Mouse (Mus musculus) neural tube, embryonic 13.5 days (tissue): ENCODE measurements around the gene Tspan9. TPM values are rescaled to one million over a fixed set of nuclear protein-coding genes. Genes with fewer than 3 reads are reported as not detected.

Source experiments
- ATAC-seq: fragments of 200-750 bp; cut with Nextera tagmentation; 2 replicates; pipeline ENCODE4 v1.8.0; 2017; ENCODE audit warnings: low read depth, mild to moderate bottlenecking, moderate TSS enrichment, moderate library complexity
- H3K27ac ChIP-seq: fragments of 300-500 bp; sonication (generic); replicated peaks from 2 replicates; pipeline ENCODE4 v1.5.1; 2015; ENCODE audit warnings: moderate library complexity, mild to moderate bottlenecking, inconsistent platforms
- H3K27me3 ChIP-seq: fragments of 300-500 bp; sonication (generic); 2 replicates; pipeline ENCODE4 v1.6.1; 2015; ENCODE audit warnings: mild to moderate bottlenecking, inconsistent platforms
- H3K36me3 ChIP-seq: fragments of 300-500 bp; sonication (generic); 2 replicates; pipeline ENCODE4 v1.6.1; 2015; ENCODE audit warnings: mild to moderate bottlenecking, inconsistent platforms
- H3K4me1 ChIP-seq: fragments of 300-500 bp; sonication (generic); replicated peaks from 2 replicates; pipeline ENCODE4 v1.6.1; 2015; ENCODE audit warnings: inconsistent platforms
- H3K4me2 ChIP-seq: fragments of 300-500 bp; sonication (generic); 2 replicates; pipeline ENCODE4 v1.6.1; 2015; ENCODE audit warnings: inconsistent platforms, mild to moderate bottlenecking, moderate library complexity
- H3K4me3 ChIP-seq: fragments of 300-500 bp; sonication (generic); 2 replicates; pipeline ENCODE4 v1.5.1; 2015; ENCODE audit warnings: mild to moderate bottlenecking, inconsistent platforms
- H3K9ac ChIP-seq: fragments of 300-500 bp; sonication (generic); 2 replicates; pipeline ENCODE4 v1.6.1; 2015; ENCODE audit warnings: moderate library complexity, mild to moderate bottlenecking, inconsistent platforms
- H3K9me3 ChIP-seq: fragments of 300-500 bp; sonication (generic); 2 replicates; pipeline ENCODE4 v1.6.1; 2016; ENCODE audit warnings: inconsistent platforms
- WGBS: fragments of 180-500 bp; shearing (Covaris S2); methylation state at CpG from one replicate; pipeline ENCODE4 v1.1.7; 2015; 5-methylcytosine and 5-hydroxymethylcytosine counted together
- polyA plus RNA-seq: library from polyadenylated mRNA; unstranded; fragments of >200 nt; fragmentation: Nextera tagmentation; extraction: Ambion mirVana; gene quantifications from 2 replicates; pipeline ENCODE4 v1.2.1, GENCODE M21; 2015

Gene Tspan9
- polyA plus RNA-seq: 38.5 and 43.5 TPM in 2 replicates

DNA sequence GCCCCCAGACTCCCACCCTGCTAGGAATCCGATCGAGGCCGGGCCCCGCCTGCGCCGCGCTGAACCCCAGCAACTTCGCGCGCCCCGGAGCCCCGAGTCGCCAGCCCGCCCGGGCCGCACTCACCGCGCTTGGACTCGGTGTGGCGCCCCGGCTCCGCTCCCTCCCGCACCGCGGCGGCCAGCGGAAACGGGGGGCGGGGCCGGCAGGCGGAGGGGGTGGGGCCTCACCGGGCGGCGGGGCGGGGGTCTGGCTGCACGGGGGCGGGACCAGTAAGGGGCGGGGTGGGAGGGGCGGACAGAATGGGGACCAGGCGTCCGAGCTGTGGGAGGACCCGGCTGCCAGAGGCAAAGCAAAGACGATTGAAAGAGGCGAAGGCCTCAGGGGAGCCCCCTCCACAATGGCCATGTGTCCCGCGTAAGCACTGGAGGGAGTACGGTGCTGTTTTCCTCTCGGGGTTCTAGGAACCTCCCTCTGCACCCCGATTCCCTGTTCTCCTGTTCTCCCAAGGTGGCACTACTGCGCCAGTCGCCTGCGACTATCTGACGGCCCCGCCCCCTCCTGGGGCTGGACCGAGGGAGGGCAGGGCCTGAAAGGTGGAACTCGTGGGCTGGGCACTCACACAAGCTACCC lies at the start of gene Tspan9:
TSS of gene Tspan9 (minus strand) at position 205 of the 631 bp plus-strand sequence.
- peaks cover 12% of the 10 kb centered on the region; the same call in 1 of the 2 replicates for H3K27me3 ChIP-seq
- peak within 1 kb of the TSS; percentile 82 for H3K9ac ChIP-seq
- H3K36me3 ChIP-seq: no peaks in the 10 kb centered on the region
- H3K4me1 ChIP-seq: peaks cover 28% of the 10 kb centered on the region
- no peaks in the 10 kb centered on the region for H3K9me3 ChIP-seq
- peak; percentile 85 for ATAC-seq
- under 1% methylated on average over 56 of the region's 56 CpGs for WGBS
- peak within 1 kb of the TSS; percentile 90 for H3K4me2 ChIP-seq
- H3K4me3 ChIP-seq: peak within 1 kb of the TSS; percentile 68
- H3K27ac ChIP-seq: peak within 1 kb of the TSS; percentile 61

DNA sequence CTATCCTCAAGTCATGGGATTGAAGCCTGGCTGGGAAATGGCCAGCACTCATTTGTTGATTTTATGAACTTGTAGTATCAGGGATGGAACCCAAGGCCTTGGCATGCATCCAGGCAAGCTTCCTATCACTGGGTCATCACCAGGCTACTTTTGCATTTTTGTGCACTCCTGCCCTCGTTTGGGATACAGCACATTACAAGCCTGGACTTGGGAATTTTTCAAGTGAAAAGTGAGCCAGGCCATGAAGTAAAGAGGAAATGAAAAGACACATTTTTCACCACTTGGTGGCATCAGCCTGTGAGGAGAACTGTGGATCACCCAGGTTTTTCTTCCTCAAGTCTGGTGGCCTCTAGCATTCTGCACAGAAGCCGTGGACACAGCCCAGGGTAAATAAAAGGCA lies 40.1 kb upstream of the Tspan9 start:
- H3K27ac ChIP-seq: no peak overlapping the region
- 64% methylated on average over 2 of the region's 2 CpGs for WGBS
- no peak overlapping the region for H3K9ac ChIP-seq
- no peak overlapping the region for H3K4me2 ChIP-seq
- no peaks in the 10 kb centered on the region for H3K27me3 ChIP-seq
- no peak for ATAC-seq
- no peaks in the 10 kb centered on the region for H3K36me3 ChIP-seq
- H3K9me3 ChIP-seq: no peaks in the 10 kb centered on the region
- H3K4me3 ChIP-seq: no peak overlapping the region
- no peaks in the 10 kb centered on the region; the same call in 1 of the 2 replicates for H3K4me1 ChIP-seq

DNA sequence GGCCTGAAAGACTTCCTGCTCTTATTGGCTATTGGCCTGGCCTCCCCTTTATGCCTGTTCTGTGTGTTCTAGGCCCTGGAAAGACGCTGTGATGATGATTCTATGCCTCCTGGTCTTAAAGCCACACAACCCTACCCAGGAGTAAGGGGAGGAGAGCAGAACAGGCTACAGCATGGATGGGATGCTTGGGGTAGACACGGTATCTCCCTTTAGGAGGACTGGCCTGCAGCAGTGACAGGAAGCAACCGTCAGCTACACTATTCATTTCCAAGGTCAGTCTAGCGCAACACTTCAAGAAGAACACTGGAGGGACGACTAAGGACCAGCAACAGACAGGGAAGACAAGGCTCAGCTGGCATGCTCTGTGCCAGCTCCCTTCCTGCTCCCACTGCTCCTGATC lies 37.8 kb upstream of the Tspan9 start:
- Histone ChIP-seq H3K4me2 (no peak overlapping the region), H3K9me3 (no peaks in the 10 kb centered on the region), H3K9ac (no peak overlapping the region), H3K27me3 (no peaks in the 10 kb centered on the region), H3K27ac (no peak overlapping the region), H3K4me1 (no peaks in the 10 kb centered on the region; the same call in 1 of the 2 replicates), H3K36me3 (no peaks in the 10 kb centered on the region), H3K4me3 (no peak overlapping the region)
- 75% methylated on average over 5 of the region's 5 CpGs for WGBS
- ATAC-seq: no peak

DNA sequence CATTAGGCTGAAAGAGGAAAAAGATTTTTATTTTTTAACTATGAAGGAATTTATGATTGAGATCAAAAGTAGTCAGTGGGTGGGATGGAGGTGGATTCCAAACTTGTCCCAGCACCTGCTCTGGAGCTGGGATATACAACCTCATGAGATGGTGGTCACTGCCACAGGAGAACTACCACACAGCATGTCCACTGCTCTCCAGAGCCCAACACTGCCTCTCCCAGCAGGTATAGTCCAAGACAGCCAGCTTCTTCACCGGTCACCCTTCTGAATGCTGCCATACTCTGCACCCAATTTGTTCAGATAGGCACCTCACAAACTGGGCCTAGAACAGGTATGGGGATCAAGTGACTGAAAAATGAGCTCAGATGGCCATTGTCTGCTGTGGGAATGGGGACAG lies 36.3 kb upstream of the Tspan9 start:
- H3K36me3 ChIP-seq: no peaks in the 10 kb centered on the region
- no peak overlapping the region for H3K9ac ChIP-seq

DNA sequence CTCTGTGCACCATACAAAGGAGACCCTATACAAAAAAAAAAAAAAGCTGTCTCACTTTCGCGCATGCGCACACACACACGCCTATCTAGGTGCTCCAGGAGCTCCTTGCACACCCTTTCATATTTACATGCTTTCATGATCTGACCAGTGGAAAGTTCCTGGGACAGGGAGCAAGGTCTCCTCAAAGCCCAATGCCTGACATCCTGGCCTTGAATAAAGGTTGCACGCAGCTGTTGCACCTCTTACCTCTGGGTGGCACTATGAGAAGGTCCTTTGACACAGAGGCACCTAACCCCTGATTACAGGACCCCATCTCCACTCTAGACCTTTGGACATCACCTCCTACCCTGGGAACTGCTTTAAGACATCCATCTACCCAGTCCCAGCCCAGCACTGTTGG lies 35.9 kb upstream of the Tspan9 start:
- no peaks in the 10 kb centered on the region; the same call in 1 of the 2 replicates for H3K4me1 ChIP-seq
- WGBS: 65% methylated on average over 5 of the region's 5 CpGs
- H3K4me3 ChIP-seq: no peak overlapping the region
- H3K27me3 ChIP-seq: no peaks in the 10 kb centered on the region
- H3K27ac ChIP-seq: no peak overlapping the region
- H3K9ac ChIP-seq: no peak overlapping the region
- no peaks in the 10 kb centered on the region for H3K9me3 ChIP-seq
- H3K36me3 ChIP-seq: no peaks in the 10 kb centered on the region
- ATAC-seq: no peak
- H3K4me2 ChIP-seq: no peak overlapping the region

More for the DNA sequence above, 36.3 kb upstream of the Tspan9 start:
- Histone ChIP-seq H3K4me2 (no peak overlapping the region), H3K9me3 (no peaks in the 10 kb centered on the region), H3K27ac (no peak overlapping the region), H3K4me1 (no peaks in the 10 kb centered on the region; the same call in 1 of the 2 replicates), H3K27me3 (no peaks in the 10 kb centered on the region), H3K4me3 (no peak overlapping the region)
- WGBS: 92% methylated on average over 1 of the region's 1 CpGs
- ATAC-seq: no peak

DNA sequence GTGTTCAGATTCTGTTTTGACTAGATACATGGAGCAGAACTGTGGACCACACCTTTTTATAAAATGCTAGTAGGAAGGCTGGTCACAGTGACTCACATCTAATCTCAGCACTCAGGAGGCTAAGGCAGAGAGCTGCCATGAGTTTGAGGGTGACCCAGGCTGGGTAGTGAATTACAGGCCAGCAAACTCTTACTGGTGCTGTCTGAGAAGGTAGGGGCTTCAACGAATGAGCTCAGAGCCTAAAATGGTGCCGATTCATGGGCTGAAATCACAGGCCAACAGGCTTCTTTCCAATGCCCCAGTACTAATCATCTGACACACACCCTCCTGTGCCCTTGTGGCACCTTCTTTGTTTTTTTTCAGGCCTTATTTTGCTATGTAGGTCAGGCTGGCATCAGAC lies 35.3 kb upstream of the Tspan9 start:
- H3K27ac ChIP-seq: no peak overlapping the region
- H3K27me3 ChIP-seq: no peaks in the 10 kb centered on the region
- ATAC-seq: no peak
- H3K9me3 ChIP-seq: no peaks in the 10 kb centered on the region
- WGBS: 91% methylated on average over 2 of the region's 2 CpGs
- no peak overlapping the region for H3K4me3 ChIP-seq
- H3K36me3 ChIP-seq: no peaks in the 10 kb centered on the region
- H3K4me1 ChIP-seq: no peaks in the 10 kb centered on the region; the same call in 1 of the 2 replicates
- no peak overlapping the region for H3K9ac ChIP-seq
- no peak overlapping the region for H3K4me2 ChIP-seq

DNA sequence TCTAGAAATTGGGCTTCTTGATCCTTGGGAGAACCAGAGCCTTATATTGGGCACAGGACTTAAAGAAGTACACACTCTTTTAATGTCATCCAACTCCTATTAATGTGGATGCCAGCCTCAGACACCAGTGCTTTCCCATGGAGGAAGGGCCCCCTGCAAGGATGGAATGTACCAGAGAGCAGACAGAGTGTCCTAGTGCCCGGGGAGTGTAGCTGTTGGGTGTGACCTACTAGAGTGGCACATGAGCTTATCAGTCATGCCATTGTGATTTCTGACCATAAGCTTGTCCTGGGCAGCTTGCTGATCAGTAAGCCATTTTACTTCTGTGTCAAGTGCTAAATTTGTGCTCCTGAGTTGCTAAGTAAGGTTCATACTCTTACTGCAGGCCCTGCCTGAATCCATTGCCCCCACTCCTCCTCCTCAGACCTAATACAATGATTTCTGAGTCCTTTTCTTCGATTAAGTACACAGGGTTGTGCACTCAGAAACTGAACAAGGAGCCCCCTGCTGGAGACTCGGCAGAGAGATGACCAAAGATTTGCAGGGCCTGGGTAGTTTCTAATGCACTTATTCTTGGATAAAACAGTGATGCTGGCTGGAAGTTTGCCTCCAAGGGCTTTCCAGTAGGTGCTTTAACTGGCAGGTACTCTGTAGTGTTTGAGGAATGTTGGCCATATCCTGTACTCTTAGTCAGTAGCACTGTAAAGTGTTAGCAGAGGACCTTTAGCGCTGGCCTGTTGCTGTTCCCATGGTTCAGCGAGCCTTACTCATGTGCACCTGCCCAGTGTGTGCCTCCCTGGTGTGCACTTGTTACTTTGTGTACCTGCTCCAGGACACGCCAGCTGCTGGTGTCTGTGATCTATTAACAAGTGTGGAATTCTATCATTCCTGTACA lies 25.6 kb upstream of the Tspan9 start:
- Histone ChIP-seq H3K9me3 (no peaks in the 10 kb centered on the region), H3K4me2 (no peak overlapping the region), H3K9ac (no peak overlapping the region), H3K36me3 (no peaks in the 10 kb centered on the region), H3K27ac (no peak overlapping the region), H3K27me3 (no peaks in the 10 kb centered on the region), H3K4me3 (no peak overlapping the region), H3K4me1 (no peaks in the 10 kb centered on the region)
- ATAC-seq: no peak
- WGBS: 64% methylated on average over 6 of the region's 6 CpGs

DNA sequence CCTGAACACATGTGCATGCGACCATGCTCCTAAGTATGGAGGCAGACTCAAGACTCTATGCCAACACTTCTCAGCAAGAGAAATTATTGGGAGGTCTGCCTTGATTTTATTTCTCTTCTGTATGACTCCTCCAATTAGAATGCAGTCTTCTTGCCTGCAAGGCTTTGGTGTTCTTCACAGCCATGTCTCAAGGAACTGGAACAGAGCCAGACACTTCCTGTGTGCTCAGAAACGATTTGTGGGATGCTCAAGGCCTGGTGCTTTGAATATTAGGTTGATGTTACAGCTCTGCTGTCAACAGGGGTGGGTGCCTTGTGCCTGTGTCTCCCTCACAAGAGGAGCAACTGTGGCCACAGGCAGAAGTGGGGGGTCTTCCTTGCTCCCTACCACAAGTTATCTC lies 22.2 kb upstream of the Tspan9 start:
- H3K4me2 ChIP-seq: no peak overlapping the region
- H3K4me1 ChIP-seq: no peaks in the 10 kb centered on the region

DNA sequence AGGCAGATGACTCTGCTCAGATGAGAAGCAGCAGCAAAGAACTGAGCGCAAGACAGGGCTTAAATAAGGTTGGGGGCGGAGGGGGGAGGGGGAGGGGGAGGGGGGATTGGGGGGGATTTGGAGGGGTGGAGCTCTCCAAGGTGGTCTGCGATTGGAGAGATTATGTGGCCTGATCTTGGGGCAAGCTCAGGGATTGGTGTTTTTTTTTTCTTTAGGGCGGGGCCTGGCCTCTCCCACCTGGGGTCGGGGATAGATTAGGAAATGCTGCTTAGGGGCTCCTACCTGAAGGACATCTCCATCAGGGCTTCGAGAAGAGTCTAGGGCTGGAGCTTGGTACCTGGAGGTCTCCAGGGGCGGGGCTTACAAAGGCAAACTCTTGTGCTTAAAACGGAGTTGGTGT lies 21.2 kb upstream of the Tspan9 start:
- H3K4me3 ChIP-seq: no peak overlapping the region
- H3K27ac ChIP-seq: no peak overlapping the region
- no peaks in the 10 kb centered on the region for H3K27me3 ChIP-seq
- no peak overlapping the region for H3K4me2 ChIP-seq
- H3K9me3 ChIP-seq: no peaks in the 10 kb centered on the region
- no peaks in the 10 kb centered on the region for H3K36me3 ChIP-seq
- no peaks in the 10 kb centered on the region for H3K4me1 ChIP-seq
- no peak for ATAC-seq
- 87% methylated on average over 7 of the region's 8 CpGs for WGBS
- no peak overlapping the region for H3K9ac ChIP-seq

More for the DNA sequence above, 22.2 kb upstream of the Tspan9 start:
- ATAC-seq: no peak
- no peak overlapping the region for H3K4me3 ChIP-seq
- H3K27ac ChIP-seq: no peak overlapping the region
- H3K9ac ChIP-seq: no peak overlapping the region
- 77% methylated on average over 2 of the region's 2 CpGs for WGBS
- H3K36me3 ChIP-seq: no peaks in the 10 kb centered on the region
- H3K27me3 ChIP-seq: no peaks in the 10 kb centered on the region
- no peaks in the 10 kb centered on the region for H3K9me3 ChIP-seq

DNA sequence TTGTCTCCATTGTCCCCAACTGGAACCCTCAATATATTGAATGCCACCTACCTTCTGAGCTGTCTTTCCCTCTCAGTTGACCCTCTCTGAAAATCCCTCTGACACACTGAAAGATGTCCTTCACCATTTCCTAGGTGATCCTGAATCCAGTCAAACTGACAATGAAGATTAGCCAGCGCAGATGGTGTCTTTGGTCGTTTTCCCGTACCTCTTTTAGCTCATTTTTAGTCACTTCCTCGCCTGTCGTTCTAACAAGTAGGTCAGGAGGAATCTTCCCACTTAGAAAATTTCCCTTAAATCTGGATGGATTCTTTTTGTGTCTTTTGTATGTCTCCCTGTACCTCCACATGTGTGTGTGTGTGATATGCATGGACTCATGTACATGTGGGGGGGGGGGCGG lies 15.7 kb upstream of the Tspan9 start:
- Histone ChIP-seq H3K4me3 (no peak overlapping the region), H3K27ac (no peak overlapping the region), H3K4me1 (peaks cover 8% of the 10 kb centered on the region), H3K27me3 (no peaks in the 10 kb centered on the region), H3K9ac (no peak overlapping the region), H3K9me3 (no peaks in the 10 kb centered on the region), H3K4me2 (no peak overlapping the region), H3K36me3 (no peaks in the 10 kb centered on the region)
- WGBS: 90% methylated on average over 6 of the region's 6 CpGs
- ATAC-seq: no peak

DNA sequence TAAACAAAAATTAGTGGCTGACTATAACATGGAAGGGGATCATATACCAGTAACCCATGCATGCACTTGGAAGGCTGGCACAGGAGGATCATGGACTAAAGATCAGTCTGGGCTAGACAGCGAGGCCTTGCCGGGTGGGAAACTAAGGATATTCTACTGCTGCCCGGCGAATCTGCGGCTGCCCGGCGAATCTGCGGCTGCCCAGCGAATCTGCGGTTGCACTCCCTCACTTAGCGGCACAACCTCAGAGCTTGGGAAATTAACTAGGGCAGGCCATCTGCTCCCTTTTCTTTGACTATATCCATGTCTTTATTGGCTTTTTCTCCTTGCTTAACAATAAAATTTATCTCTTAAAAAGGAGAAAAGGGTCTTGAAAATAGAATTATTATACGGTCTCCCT lies 14.6 kb upstream of the Tspan9 start:
- H3K4me3 ChIP-seq: no peak overlapping the region
- no peak overlapping the region for H3K9ac ChIP-seq
- no peaks in the 10 kb centered on the region for H3K27me3 ChIP-seq
- WGBS: 56% methylated on average over 12 of the region's 12 CpGs
- H3K27ac ChIP-seq: no peak overlapping the region
- H3K4me2 ChIP-seq: peak overlapping the region; percentile 26; the same call in 1 of the 2 replicates
- ATAC-seq: no peak
- no peaks in the 10 kb centered on the region for H3K36me3 ChIP-seq
- H3K9me3 ChIP-seq: no peaks in the 10 kb centered on the region
- peaks cover 8% of the 10 kb centered on the region for H3K4me1 ChIP-seq

DNA sequence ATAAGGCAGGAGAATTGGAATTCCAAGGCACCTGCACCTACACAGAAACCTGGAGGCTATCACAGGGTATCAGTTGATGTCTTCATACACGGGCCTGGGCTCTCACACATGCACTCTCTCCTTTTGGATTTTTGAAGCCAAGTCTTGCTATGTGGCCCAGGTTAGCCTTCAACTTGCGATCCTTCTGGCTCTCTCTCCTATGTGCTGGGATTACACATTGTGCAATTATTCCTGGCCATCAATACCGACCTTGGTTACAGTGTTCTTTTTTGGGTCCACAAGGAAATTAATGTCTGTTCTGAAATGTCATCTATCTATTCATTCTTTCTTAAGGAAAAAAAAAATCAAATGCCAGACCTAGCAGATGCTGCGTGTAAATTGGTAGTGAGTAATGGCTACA lies 13.1 kb upstream of the Tspan9 start:
- Histone ChIP-seq H3K36me3 (no peaks in the 10 kb centered on the region), H3K9ac (no peak overlapping the region), H3K9me3 (no peaks in the 10 kb centered on the region), H3K4me1 (peaks cover 8% of the 10 kb centered on the region), H3K4me3 (no peak overlapping the region), H3K4me2 (no peak overlapping the region), H3K27me3 (no peaks in the 10 kb centered on the region), H3K27ac (no peak overlapping the region)
- 88% methylated on average over 4 of the region's 4 CpGs for WGBS
- no peak for ATAC-seq
